Mouse (Mus musculus) cerebellum, postnatal 10 days (tissue): ENCODE data around the gene Rps6ka3.

ENCODE experiments used
- DNase-seq, 2 experiments: peaks; one replicate each; pipeline ENCODE4 v3.0.0; 2021; ENCODE audit warnings: mixed read lengths in 2 of 2

Gene Rps6ka3

GRCm38 (mm10) chrX:159364506-159364905 is 154.4 kb downstream of the Rps6ka3 start:
- no peak for DNase-seq

- peak; percentile 73 to 78 for DNase-seq
Measured at GRCm38 (mm10) chrX:159371831-159372752, 162.0 kb downstream of the Rps6ka3 start, which contains the start of gene Eif1ax. Gene Eif1ax (plus strand): TSS chrX:159372178.

GRCm38 (mm10) chrX:159372753-159373144 is 162.6 kb downstream of the Rps6ka3 start:
- DNase-seq: no peak

- DNase-seq: no peak
Measured at GRCm38 (mm10) chrX:159387105-159387504, 177.0 kb downstream of the Rps6ka3 start.

GRCm38 (mm10) chrX:159388953-159389352 is 178.8 kb downstream of the Rps6ka3 start:
- DNase-seq: peak; percentile 33 to 78

- no peak for DNase-seq
Measured at GRCm38 (mm10) chrX:159390347-159390962, 180.3 kb downstream of the Rps6ka3 start.

- no peak for DNase-seq
Measured at GRCm38 (mm10) chrX:159391239-159391638, 181.1 kb downstream of the Rps6ka3 start.

- DNase-seq: peak; percentile 60 to 75
Measured at GRCm38 (mm10) chrX:159409253-159409652, 199.1 kb downstream of the Rps6ka3 start.

GRCm38 (mm10) chrX:159414130-159414828 is 204.2 kb downstream of the Rps6ka3 start, which contains the start of gene Map7d2:
Gene Map7d2 (plus strand): TSS chrX:159414572.
- DNase-seq: peak; percentile 71 to 78

GRCm38 (mm10) chrX:159414829-159415673 is 204.9 kb downstream of the Rps6ka3 start:
- peak; percentile 49 to 51 for DNase-seq
